Mouse (Mus musculus) cerebellum, adult 9-11 months (tissue): Measurements from ENCODE around the gene Cmc1.
"Not testable (repeated sequence)": the region's sequence is repeated elsewhere in the genome, so short reads cannot be mapped to it uniquely, and the experiment has no call there.

Experiments
- DNase-seq: peaks from one replicate; pipeline ENCODE4 v3.0.0; 2022

The Cmc1 gene

GRCm38 (mm10) chr9:118149407-118150402 is at the start of gene Cmc1:
Gene Cmc1 (minus strand): TSS chr9:118150177.
- DNase-seq: peak; percentile 98

GRCm38 (mm10) chr9:118198557-118198956 is 48.6 kb upstream of the Cmc1 start:
- no peak for DNase-seq

- no peak for DNase-seq
These were observed 46.8 kb upstream of the Cmc1 start for GRCm38 (mm10) chr9:118196661-118197390.

DNA sequence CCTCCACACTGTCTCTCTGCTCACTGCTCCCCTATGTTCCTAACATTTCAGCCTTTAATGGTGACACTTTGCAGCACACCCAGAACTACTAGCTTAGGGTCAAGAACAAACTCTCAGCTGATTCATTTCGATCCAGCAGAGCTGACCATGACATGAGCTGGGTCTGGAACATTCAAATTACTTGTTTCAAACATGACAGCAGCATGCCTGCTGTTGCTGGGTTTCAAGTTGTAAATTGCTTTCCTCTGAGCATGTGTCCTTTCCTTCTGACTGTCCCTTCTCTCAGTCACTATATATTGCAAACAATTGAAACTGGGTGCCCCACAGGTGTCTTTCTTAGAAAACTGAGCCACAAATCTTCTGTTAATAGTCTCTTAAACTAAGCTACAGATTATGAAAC is 43.3 kb upstream of the Cmc1 start:
- no peak for DNase-seq

GRCm38 (mm10) chr9:118191276-118191675 is 41.3 kb upstream of the Cmc1 start:
- DNase-seq: no peak

DNA sequence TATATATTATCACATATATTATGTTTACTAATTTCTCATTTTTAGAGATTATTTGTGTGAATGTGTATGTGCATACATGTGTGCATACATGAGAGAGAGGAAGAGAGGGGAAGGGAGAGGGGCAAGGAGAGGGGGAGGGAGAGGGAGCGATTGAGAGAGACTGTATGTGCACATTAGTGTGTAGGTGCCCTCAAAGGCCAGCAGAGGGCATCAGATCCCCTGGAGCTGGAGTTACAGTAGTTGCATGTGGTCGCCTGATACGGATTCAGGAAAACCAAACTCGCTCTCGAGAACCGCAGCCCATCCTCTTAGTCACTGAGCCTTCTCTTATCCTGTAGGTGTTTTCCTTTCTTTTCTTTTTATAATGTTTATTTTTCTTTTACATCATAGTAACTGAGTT is 38.4 kb upstream of the Cmc1 start:
- no peak for DNase-seq

- no peak for DNase-seq
These were observed 37.4 kb upstream of the Cmc1 start for GRCm38 (mm10) chr9:118187420-118187819.

DNA sequence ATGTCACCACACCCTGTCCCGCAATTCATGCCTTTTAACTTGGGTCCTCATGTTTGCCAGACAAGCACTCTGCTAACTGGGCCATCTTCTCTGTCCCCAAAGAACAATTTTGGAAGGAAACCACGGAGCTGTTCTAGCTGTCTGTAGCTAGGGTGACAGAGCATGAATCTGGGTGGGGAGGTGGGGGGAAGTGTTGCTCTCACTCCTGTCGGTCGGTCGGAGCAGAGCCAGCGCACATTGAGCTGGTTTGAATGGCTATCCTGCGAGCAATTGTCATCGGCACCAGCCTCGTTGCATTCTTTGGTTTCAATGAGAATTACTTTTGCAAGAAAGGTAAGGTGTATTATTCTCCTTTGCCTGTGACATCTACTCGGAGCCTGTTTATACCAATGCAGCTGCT is 36.8 kb upstream of the Cmc1 start:
- DNase-seq: no peak

DNA sequence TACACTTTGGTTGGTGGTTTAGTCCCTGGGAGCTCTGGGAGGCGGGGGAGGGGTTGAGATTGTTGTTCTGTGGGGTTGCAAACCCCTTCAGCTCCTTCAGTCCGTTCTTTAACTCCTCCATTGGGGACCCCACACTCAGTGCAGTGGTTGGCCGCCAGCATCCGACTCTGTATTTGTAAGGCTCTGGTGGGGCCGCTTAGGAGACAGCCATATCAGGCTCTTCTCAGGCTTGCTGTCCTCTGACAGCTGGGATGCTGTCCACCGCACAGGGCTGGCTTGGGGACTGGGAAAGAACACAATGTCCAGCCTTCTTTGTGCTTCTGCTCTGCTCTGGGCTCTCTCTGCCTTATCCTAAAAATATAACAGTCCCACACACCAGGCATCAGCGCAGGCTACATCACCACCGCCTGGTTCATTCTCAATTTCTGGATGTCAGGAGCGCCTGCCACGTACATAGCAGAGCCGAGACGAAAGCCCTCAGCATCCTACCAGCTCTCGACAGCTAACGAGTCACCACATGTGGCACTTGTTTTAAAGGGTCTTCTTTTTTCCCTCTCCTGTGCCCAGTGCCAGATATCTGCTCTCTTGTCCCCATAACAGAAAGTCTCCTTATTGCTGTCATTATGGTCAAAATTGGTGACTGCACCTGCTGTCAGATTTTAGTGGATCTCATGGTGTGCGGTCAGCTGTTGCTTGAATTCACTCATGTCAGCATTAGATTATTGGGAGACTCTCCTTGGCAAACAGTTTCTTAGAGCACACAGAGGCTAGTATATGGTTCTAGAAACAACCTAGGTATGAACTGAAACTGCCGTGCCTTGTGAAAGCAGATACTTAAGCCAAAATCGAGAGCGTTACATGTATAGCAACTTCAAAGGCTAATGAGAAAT is 29.4 kb upstream of the Cmc1 start:
- DNase-seq: peak; percentile 73

DNA sequence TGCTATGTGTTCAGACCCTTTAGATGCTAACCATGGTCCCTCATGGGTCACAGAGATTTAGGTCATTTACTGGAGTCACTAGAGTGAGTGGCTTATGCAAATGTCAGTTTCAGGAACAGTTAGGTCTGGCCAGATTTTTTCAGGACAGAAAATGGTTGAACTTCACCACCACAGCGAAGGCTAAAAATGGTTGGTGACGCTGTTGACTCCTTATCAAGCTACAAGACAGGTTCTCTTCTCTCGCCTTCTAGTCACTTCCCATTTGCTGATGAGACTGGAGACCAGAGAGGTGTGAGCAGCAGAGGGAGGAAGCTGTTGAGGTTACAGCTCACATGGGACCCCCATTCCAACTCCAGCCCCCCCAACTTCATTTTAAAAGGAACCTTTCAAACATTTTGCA is 26.7 kb upstream of the Cmc1 start:
- no peak for DNase-seq

DNA sequence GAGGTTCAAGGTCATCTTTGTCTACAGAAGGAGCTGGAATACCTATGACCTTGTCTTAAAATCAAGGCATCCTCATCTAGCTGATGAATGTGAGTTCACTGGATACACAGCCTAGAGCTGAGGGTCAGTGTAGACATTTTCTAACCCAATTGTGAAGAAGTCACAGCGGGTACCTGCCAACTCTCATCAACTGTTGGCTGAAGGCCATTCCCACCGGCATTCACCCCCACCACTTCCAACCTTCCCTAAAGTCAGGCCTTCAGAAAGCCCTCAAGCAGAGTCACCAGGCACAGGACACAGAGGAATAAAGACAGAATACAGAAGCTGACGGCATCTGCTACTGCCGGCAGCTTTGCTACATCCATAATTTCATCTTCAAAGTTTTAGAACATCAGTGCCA is 25.4 kb upstream of the Cmc1 start:
- no peak for DNase-seq

- DNase-seq: no peak
These were observed 23.1 kb upstream of the Cmc1 start for GRCm38 (mm10) chr9:118173086-118173485.

DNA sequence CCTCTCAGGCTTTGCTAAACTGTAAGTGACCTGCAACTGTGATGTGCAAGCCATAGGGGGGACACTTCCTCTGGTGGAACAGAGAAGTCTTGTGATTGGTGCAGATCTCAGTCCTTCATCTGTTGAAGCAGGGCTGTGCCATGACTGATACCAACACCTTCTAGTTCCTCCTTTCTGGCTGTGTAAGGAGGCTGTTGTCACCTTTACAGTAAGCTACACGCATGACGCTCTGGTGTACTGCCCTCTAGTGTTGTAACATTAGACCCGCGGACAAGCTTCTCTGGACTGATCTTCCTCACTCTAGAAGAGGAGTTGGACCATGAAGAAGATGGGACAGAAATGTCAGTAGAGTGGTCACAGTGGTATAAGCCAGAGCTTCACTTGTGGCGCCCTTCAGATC is 18.6 kb upstream of the Cmc1 start:
- no peak for DNase-seq

DNA sequence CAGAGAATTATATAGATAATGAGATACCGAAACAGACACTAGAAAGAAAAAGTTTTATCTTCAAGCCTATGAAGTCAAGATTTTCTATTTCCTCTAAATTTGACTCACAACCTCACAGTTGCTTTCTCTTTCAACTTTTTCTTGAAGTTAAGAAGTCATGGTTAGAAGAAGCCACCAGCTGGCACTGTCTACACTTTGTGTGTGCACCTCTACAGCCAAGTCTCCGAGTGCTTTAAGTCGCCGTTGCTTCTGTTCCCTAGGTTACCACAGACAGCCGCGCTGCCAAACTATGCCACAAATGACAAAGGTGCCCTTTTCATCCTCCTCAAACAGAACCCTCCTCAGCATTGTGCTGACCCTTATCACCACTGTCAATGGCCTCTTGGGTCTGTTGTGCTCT is 17.6 kb upstream of the Cmc1 start:
- DNase-seq: no peak

- DNase-seq: no peak
These were observed 11.6 kb upstream of the Cmc1 start for GRCm38 (mm10) chr9:118161536-118161935.

- DNase-seq: no peak
These were observed 10.0 kb upstream of the Cmc1 start for GRCm38 (mm10) chr9:118159936-118160335.

DNA sequence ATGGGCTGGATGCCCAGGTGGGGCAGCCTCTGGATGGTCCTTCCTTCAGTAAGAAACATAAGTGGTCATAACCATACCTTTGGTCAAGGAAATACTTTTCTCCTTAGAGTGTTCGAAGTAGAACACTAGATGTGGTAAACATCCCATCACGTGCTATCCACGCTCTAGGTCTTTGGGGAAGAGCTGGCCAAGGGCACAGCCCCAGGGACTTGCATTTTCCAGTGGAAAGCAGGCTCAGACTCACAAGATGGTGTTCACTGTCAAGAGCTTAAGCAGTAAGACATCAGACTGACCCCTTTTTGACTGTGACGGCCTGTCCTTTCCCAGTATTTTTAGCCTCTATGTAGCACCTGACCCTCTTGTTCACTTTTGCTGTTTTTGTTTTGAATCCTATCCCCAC is 8.2 kb upstream of the Cmc1 start:
- no peak for DNase-seq

- DNase-seq: no peak
These were observed 7.3 kb upstream of the Cmc1 start for GRCm38 (mm10) chr9:118157234-118157633.

DNA sequence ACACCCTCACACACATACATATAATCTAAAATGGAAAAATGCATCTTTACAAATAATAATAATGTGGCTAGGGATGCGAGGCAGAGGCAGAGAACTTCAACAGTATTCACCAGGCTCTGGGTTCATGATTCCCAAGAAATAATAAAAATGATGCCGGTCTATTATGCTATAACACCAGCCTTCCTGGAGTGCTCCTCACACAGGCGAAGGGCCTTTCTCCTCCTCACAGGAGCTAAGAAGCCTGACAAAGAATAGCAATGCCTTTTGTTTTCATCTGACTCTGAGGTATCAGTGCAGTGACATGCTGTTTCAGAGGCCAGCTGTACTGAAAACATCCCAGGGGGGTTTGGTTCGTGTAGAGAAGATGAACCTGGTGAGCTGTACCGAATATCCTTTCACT is 4.7 kb upstream of the Cmc1 start:
- no peak for DNase-seq

GRCm38 (mm10) chr9:118151221-118151507 is 1.2 kb upstream of the Cmc1 start:
- DNase-seq: no peak

GRCm38 (mm10) chr9:118150429-118151220 is 648 bp upstream of the Cmc1 start:
- peak; percentile 42 for DNase-seq

DNA sequence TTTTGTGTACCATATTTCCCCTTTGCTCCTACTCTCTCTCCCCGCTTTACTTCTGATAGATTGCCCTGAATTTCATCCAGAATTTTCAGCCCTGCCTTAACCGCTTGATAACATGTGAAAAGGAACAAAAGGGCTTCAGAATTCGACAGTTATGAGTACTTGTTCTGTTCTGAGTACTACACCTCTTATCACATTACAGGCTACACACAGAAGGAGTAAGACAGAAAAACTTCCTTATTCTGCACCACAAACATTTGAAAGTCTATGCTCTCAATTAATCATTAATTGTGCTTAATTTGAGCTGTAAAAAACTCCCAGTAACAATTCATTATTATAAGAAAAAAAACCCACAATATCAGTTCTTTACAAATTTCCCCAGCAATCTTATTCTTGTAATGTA is 9.6 kb downstream of the Cmc1 start:
- not testable (repeated sequence) for DNase-seq

GRCm38 (mm10) chr9:118110360-118110710 is 39.6 kb downstream of the Cmc1 start:
- DNase-seq: no peak
